Mouse (Mus musculus) lung, postnatal 4 days (tissue): ENCODE measurements around the gene Phf20.

Source experiments
- DNase-seq, 2 experiments: peaks; one replicate each; pipeline ENCODE4 v3.0.0; 2021

The Phf20 gene

DNA sequence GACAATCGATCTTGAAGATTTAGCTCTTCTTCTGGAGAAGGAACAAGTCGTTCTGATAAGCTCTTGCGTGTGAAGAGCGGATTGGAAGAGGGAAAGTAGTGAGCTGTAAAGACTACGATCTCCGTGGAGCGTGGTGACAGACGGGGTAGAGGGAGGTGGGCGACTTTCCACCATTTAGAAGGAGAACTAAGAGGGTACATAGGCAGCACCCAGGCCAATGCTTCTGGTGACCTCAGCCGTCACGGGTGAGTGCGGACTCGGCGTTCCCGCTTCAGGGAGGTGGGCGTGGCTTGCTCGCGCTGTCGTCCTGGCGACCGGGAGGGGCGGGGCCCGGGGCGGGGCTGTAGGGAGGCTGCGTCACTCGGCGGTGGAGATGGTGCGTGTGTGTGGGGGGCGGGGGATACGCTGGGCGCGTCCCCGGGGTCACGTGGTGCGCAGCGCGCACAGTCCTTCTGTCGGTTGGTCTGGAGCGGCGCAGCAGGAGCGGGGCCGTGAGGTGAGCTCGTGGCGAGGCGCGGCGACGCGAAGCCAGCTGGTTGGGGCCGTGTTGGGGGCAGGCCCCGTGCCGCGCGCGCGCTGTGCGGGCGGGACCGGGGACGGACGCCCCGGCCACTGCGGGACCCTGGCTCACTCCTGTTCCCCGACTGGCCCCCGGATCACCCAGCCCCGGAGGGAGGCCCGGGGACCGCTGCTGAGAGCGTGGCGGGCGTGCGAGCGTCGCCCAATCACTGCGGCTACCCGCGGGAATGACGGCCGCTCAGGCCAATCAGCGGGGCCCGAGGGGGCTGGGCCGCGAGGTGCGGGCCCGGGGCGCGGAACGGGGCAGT, at the start of gene Phf20:
Gene Phf20 (plus strand): TSS at position 165 of the 827 bp plus-strand sequence.
- peak; percentile 98 to 99 for DNase-seq

DNA sequence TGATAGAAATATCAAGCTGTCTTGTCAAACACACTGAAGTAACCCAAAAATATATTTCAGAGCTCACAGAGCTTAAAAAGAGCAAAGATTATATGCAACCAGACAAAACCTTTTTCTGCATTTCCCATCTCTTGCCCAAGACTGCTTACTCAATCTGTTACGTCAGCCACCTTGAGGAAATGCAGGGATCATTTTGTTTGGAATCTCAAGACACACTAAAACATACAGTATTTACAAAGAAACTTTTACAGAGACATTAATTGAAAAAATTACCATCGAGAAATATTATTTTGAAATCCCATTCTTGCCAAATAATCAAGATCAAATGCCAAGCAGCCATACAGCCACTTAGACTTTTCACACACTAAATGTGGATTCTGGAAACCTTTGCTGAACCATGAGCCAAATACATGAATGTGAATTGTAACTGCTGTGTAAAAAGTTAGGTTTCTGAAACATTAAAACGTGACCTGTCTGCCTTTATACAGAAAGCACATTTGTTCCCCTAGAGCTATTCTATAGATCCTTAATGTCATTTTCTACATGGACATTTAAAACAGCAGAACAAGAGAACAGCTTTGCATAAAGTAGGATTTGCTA, 48.9 kb upstream of the Phf20 start:
- DNase-seq = no peak

DNA sequence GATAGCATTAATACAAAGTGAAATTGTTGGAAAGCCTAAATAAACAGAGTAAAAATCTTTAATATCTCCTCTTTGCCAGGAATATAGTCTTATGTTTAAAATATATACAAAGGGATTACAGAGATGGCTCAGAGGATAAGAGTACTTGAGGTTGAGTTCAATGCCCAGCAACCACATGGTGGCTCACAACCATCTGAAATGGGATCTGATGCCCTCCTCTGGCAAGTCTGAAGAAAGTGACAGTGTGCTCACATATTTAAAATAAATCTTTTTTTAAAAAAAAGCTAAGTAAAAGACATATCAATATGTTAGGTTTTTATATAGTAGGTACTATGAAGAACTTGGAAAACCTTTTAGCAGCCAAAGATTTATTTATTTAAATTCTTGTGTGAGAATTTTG, 44.7 kb upstream of the Phf20 start:
- DNase-seq = no peak

DNA sequence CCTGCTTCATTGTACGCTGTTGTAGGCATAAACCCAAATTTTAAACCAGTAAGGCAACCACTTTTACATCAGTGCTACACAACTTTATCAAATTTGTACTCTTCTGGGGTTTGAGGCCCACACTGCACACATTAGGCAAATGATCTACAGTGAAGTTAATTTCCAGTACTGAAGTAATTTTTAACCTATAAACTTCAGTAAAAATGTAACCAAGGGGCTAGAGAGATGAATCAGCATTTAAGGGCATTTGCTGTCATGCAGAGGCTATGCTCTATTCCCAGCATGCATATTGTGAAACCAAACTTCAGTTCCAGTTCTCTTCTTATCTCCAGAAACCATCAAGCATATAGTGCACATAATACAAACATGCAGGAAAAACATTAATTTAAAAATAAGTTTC, 30.8 kb upstream of the Phf20 start:
- DNase-seq = no peak

DNA sequence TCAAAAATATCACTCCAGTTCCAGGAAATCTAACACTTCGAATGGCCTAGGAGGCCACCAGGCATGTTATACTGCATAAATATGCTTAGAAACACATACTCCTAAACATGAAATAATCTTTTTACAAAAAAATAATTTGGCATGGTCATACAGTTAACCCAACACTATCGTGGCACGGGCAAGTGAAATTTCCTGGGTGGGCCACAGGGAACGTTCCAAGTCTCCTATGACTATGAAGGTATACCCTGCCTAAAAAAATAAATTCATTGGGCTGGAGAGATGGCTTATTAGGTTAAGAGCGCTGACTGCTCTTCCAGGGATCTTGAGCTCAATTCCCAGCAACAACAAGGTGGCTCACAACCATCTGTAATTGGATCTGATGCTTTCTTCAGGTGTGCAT, 29.7 kb upstream of the Phf20 start:
- no peak for DNase-seq

DNA sequence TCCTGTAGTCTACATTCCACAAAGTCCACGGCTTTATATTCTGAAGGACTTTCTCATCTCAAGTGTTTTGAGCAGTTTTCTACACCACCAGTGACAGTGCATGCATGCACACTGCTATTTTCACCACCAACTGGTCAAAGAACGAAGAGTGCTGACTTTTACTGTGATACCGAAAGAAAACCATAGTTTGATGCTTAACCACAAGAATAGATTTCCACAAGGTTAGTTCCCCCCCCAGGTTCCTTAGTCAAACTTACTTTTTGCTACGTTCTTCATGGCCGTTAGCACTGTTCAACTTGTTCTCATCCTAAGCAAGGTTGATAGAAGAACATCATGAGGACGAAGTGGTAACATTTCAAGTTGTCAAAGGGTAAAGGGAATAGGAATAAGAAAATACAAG, 19.2 kb upstream of the Phf20 start:
- DNase-seq = no peak

DNA sequence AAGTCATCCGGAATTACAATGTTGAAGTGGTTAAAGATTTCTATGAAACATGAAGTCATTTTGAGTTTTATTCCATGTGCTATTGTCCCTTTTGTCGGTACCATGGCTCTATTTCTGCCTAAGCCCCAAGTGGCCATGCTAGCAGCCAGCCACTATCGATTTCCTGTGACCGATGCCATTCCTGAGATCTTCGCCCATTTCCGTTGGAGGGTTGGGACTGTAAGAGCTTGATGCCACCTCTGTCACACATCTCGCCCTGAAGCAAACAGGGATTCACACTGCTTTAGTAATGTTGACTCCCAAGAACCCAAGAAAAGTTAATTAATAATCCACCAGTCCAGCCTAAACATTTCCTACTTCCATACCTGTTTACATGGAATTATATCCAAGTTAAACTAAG, 18.6 kb upstream of the Phf20 start:
- no peak for DNase-seq

DNA sequence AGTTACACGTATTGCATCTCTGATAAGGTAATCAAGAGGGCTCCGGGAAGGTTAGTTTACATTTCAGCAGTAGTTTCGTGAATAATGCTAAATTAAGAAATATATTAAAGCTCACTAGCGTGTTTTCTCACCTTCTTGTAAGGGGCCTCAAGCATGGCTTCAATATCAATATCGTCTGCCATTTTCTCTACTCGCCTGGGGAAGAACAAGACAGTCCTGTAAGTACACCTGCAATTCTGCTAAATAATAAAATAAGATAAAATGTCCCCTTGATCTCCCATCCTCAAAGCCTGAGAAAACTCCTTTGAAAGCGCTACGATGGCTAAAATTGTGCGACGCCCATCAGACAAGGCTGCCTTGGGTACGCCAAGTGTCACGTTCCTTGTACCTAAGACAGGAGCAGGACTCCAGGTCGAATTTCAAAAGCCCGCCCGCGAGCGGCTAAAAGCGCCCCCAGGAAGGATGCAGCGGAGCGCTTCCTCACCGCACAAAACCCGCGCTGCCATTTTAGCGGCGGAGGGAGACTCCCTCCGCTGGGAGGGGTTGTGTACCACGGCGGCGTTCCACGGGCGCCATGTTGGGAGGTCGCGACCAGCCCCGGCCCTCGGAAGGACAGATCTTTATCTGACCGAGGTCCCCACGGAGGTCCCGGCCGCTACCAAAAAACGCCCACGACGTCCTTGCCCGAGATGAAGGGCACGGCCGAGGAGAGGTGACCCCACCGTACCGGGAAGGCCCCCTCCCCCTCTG, 17.0 kb upstream of the Phf20 start:
- DNase-seq = peak; percentile 88

DNA sequence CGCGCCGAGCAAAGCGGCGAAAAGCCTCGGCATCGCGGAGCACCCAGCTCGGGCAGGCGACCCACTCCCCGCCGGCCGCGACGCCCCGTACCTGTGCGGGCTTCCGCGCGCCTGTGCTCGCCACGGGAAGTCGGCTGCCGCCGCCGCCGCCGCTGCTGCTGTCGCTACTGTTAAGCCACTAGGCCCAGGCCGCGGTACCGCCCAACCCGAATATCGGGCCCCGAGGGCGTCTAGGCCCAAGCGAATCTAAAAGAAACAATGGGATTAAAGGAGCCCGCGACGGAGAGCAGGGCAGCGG, 16.5 kb upstream of the Phf20 start:
- no peak for DNase-seq

DNA sequence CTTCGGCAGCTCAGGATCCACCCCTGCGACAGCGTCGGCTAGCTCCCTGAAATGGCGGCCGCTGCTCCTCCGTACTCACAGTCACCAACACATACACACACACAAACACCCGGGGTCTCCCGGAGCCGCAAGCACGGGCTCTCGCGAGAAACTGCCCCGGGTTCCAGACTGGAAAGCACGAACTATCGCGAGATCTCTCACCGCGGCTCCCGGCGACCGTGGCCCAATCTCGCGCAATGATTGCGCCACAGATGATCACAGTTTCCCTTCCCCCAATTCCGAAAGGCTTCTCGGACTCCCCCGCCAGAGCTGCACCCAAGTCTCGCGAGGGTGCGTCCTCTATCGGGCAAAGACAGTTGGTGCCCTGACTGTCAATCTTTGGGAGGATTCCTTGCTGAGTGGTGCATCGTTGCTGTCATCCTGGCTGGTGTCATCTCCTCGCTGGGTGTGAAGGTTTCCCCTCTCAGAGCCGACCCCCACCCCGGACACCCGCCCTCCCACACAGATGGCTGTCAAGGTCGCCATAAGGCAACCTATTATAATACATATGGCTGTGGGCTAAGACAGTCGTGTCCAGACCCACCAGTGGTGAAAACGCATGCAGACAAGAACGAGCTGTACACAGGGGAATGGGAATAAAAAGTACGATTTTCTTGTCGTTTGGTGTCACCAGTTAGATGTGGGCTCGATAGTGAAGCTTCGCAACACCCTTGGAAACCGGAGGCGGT, 16.0 kb upstream of the Phf20 start, which contains the start of gene Rbm39:
Gene Rbm39 (minus strand): TSS at position 145 of the 728 bp plus-strand sequence.
- peak; percentile 100 for DNase-seq

DNA sequence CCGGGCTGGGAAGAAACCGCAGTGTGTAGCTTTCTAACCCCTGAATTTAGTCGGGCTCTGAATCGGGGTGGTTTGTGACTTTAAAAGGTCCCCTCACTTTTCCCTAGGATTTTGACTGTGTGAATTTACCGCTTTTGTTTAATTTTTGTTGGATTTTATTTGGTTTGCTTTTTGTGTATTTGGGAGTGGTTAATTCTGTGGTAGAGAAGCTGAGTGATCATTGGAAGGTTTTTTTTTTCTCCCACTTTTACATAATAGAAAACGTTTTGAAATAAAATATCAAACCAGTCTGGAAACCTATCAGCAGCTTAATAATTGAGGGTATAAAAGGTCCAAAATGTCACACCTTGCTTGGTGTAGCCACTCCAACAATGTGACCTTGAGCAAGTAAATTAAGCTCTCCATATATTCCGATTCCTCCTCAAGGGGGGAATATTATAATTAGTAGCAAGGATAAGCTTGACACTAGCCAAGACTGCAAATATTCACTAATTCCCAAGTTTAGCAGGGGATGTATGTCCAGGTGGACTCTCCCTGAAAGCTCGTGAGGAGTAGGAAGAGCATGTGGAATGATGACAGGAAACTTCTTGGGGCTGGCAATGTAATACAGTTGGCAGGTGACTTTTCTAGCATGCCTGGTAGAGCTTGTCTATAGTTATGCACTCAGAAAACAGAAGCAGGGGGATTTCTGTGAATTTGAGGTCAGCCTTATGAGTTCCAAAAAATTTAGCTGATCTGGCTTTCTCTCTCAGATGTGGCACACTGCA, 15.3 kb upstream of the Phf20 start:
- no peak for DNase-seq

DNA sequence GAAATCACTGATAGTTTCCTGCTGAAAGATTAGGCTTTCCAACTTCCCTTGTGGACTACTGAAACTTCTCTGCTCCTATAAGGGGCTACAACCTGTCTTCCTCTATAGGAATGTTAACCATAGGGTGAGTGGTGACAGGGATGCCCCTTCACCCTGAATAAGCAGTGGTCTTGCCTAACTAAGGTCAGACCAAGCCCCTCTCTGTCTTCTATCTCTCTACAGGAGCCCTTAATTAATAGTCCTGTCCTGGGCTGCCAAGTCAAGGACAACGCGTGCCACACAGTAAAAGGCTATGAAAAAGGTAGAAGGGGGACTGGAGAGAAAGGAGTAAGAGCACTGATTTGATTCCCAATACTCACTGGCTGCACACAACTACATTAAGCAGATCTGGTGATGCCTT, 14.7 kb upstream of the Phf20 start:
- DNase-seq = no peak

DNA sequence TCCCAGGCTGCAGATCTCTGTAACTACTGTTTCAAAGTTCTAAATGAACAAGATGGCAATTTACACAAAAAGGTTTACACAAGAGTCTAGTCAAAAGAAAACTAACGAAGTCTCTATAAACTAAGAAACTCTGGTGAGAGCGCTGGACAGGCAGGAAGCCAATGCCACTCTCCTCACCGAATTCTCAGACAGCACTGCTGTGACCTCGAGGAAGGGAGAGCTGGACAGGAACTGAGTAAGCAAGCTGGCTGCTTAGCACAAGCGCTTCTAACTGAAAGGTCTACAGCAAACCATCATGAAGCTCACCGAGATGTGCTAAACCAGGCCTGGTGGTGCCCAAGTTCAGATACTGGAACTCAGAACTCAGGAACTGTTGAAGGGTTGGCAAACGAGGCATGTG, 7.0 kb upstream of the Phf20 start:
- DNase-seq = peak in 1 of 2 experiments; percentile 30

DNA sequence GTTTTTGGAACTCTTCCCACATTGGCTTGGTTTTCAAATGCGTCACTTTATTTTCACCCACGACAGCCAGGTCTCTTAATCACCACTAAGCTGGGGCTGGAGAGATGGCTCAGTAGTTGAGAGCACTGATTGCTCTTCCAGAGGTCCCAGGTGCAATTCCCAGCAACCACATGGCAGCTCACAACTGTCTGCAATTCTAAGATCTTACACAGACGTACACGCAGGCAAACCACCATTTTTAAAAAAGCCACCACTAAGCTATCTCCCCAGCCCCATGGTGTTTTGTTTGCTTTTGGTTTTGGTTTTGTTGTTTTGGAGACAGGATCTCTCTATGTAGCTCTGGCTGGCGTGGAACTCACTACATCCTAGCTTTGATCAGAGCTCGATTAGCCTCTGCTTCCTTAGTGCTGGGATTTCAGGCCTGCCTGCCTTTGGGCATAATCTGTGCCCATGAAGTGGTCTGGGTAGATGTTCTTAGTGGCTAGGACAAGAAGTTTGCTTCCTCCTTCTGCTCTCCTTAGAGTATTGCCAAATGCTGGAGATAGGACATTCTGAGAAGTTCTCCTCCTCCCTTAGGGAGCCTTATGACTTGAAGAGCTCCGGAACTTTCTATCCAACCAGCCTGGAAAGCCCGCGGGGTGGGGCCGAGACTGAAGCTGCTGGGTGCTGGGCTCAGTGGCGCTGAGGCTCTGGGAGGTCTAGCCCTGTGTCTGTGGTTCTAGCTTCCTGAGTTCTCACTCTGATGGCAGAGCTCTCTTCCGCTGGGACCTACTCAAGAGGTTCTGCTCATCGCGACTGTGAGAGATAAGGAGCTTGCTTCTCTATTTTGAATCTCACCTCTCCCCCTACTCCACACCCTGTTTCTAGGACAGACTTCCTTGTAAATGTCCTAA, 6.0 kb upstream of the Phf20 start:
- peak; percentile 35 to 45 for DNase-seq

DNA sequence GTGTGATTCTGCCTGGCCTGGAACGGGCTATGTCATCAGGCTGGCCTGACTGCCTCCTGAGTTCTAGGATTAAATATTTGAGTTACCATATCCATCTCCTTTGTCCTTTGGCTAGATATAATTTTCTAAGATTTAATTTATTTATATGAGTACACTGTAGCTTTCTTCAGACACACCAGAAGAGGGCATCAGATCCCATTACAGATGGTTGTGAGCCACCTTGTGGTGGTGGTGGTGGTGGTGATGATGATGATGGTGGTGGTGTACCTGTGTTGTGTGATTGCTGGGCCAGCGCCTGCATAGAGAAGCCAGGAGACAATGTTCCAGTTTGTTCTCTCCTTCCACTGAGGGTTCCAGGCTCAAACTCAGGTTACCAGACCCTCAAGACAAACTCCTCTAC, 4.7 kb upstream of the Phf20 start:
- no peak for DNase-seq

DNA sequence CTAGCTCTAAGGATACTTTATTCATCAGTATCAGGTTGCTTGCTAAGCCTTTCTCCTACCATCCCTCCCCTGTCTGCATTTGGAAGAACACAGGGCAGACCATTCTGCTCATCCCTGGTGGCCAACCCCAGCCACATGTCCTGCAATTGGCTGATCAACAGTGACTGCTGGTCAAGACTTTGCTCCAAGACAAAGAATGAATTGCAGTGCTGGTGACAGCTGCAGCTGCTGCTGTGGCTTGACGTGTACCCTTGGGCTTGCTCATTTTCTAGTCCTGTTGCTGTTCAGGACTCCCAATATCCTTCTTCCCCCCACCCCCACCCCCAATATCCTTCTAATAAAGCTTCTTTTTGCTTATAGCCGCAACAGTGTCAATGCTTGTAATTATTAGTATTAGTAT, 4.2 kb upstream of the Phf20 start:
- no peak for DNase-seq

DNA sequence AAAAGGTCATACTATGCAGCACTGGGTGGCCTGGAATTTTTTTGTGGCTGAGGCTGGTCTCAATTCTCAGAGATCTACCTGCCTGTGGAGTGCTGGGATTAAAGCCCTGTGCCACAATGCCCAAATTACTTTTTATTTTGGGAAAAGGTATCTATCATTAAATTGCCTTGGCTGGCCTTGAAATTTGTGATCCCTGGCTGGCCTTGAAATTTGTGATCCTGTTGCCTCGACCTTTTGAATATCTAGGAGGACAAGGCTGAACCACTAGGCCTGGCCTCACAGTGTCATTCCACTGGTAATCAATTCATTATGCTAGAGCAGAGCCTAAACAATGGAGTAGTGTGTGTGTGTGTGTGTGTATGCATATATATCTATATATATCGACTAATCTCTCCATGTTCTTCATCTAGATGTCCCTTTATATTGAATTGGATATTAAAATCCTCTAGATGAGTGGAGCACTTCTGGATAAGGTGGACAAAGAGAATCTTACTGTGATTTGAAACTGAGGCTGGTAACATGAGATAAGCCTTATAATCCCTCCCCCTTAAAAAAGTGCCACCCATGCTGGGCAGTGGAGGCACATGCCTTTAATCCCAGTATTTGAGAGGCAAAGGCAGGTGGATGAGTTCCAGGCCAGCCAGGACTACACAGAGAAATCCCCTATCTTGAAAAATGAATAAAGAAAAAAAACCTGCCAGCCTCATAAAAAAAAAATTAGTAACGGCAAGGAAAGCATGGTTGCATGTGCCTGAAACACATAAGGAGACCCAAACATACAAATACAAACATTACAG, 3.0 kb upstream of the Phf20 start:
- DNase-seq = no peak

DNA sequence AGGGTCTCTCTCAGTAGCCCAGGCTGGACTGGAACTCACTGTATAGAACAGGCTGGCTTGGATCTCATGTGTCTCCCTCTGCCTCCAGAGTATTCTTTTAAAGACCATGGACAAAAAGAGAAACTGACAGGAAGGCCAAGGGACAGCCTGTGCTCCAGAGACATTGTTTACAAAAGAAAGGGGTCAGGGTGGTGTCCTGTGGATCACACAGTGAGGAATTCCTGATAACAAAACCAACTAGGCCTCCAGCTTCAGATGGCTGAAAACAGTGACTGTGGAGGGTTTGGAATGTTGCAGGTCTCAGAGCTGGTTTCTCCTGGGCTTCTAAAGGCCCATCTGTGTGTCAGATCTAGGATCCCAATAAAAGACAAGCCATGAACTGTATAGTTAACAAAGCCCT, 1.7 kb upstream of the Phf20 start:
- no peak for DNase-seq

DNA sequence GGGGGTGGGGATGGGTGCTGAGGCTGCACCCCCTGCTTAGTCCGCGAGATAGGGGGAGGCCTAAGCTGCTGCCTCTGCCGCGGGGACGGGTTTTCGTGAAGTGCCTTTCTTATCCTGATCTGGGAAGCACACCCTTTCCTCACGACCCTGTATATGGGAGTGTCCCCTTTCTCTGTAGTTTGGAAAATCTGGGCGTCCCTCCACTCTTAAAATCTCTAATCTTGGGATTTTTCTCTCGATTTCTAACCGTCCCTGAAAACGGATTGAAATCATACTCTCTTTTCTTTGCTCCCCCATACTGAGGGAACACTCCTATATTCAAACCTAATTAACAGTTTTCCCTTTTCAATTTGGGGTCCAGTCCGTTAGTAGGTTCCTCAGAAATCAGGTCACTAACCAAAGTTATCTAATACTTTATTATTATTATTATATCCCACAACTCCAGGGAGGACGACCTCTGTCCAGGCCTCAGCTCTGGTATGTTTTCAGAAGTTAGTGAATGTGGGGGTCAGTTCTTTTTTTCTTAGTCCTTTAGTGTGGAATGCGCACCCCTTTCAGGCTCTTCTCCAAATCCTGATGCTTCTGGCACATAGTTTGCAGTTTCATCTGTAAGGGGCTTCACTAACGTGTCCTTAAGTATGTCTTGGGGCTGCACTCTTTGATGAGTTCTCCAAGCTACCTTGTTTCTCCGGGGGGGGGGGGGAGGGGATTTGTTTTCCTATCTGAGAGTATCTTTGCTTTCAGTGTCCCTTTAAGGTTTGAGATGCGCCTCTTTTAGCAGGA, 1.1 kb downstream of the Phf20 start:
- DNase-seq = no peak

DNA sequence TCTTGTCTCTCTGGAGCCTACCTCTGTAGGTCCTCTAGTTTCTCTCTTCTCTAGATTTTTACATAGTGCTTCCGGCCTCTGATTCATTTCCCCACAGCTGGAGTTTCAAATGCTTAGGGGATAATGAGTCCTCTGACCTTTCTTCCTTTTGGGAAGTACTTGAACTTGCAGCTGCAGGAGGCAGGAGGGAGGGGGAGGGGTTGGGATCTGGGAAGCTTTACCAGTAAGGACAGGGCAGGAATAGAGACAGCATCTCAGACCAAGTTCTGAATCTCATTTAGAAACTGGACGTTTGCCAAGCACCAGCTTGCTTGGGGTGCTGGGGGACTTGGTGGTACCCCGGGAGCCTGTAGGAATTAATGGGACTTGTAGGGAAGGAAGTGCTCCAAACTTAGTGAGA, 3.7 kb downstream of the Phf20 start:
- no peak for DNase-seq
